Mouse (Mus musculus) brown adipose tissue, adult 24 weeks (tissue): ENCODE data around the gene Olfr288. TPM values are rescaled to one million over a fixed set of nuclear protein-coding genes. Genes with fewer than 3 reads are reported as not detected.

Experiments used
- H3K27ac ChIP-seq: fragments of 200-500 bp; replicated peaks from 2 replicates; pipeline ENCODE4 v1.5.1; 2012; ENCODE audit warnings: low read depth, mild to moderate bottlenecking, low read length
- H3K4me1 ChIP-seq: fragments of 200-500 bp; 2 replicates; pipeline ENCODE4 v1.6.1; 2012; ENCODE audit warnings: low read length, mixed read lengths; ENCODE audit not compliant: control insufficient read depth, insufficient read depth, insufficient read length
- H3K4me3 ChIP-seq: fragments of 200-500 bp; 2 replicates; pipeline ENCODE4 v1.5.1; 2012; ENCODE audit warnings: low read depth, mild to moderate bottlenecking, low read length, moderate library complexity; ENCODE audit not compliant: insufficient read depth
- polyA plus RNA-seq: library from polyadenylated mRNA; stranded (reverse); fragments of >200 nt; gene quantifications from 2 replicates; pipeline ENCODE4 v1.2.4, GENCODE M21; 2012; ENCODE audit not compliant: missing spikeins, insufficient read depth, insufficient read length

The Olfr288 gene
- polyA plus RNA-seq, 1 experiment = not detected

- no peaks in the 10 kb centered on the region for H3K4me1 ChIP-seq
- no peak overlapping the region for H3K27ac ChIP-seq
- H3K4me3 ChIP-seq = no peak overlapping the region
Observed at GRCm38 (mm10) chr15:98173821-98174220, 21.5 kb downstream of the Olfr288 start.

- H3K4me1 ChIP-seq = no peaks in the 10 kb centered on the region
- H3K27ac ChIP-seq = no peak overlapping the region
- H3K4me3 ChIP-seq = no peak overlapping the region
Observed at GRCm38 (mm10) chr15:98172113-98172512, 23.2 kb downstream of the Olfr288 start.

- no peak overlapping the region for H3K4me3 ChIP-seq
- no peak overlapping the region for H3K27ac ChIP-seq
- H3K4me1 ChIP-seq = no peaks in the 10 kb centered on the region
Observed at GRCm38 (mm10) chr15:98170917-98171316, 24.4 kb downstream of the Olfr288 start.

- H3K4me3 ChIP-seq = no peak overlapping the region
- no peak overlapping the region for H3K27ac ChIP-seq
Observed at GRCm38 (mm10) chr15:98170365-98170764, 25.0 kb downstream of the Olfr288 start.

GRCm38 (mm10) chr15:98168622-98169004 is 26.7 kb downstream of the Olfr288 start:
- no peak overlapping the region for H3K4me3 ChIP-seq

More at GRCm38 (mm10) chr15:98170365-98170764, 25.0 kb downstream of the Olfr288 start:
- H3K4me1 ChIP-seq = no peaks in the 10 kb centered on the region

GRCm38 (mm10) chr15:98167645-98168621 is 27.4 kb downstream of the Olfr288 start:
- Histone ChIP-seq H3K27ac (no peak overlapping the region), H3K4me3 (peak overlapping the region; percentile 24), H3K4me1 (no peaks in the 10 kb centered on the region)

More at GRCm38 (mm10) chr15:98168622-98169004, 26.7 kb downstream of the Olfr288 start:
- H3K27ac ChIP-seq = no peak overlapping the region
- no peaks in the 10 kb centered on the region for H3K4me1 ChIP-seq

GRCm38 (mm10) chr15:98166963-98167644 is 28.2 kb downstream of the Olfr288 start, which contains the start of gene Ccdc184:
Gene Ccdc184 (plus strand): TSS chr15:98167158.
- H3K27ac ChIP-seq = no peak within 1 kb of the TSS
- peak within 1 kb of the TSS; percentile 24 for H3K4me3 ChIP-seq

GRCm38 (mm10) chr15:98165525-98165924 is 29.8 kb downstream of the Olfr288 start, which contains the start of gene Asb8:
Gene Asb8 (minus strand): TSS chr15:98165625.
- no peaks in the 10 kb centered on the region for H3K4me1 ChIP-seq
- H3K4me3 ChIP-seq = no peak within 1 kb of the TSS

More at GRCm38 (mm10) chr15:98166963-98167644, 28.2 kb downstream of the Olfr288 start, which contains the start of gene Ccdc184:
- H3K4me1 ChIP-seq = no peaks in the 10 kb centered on the region

GRCm38 (mm10) chr15:98162561-98162960 is 32.8 kb downstream of the Olfr288 start:
- Histone ChIP-seq H3K27ac (no peak overlapping the region), H3K4me1 (no peaks in the 10 kb centered on the region), H3K4me3 (no peak overlapping the region)

More at GRCm38 (mm10) chr15:98165525-98165924, 29.8 kb downstream of the Olfr288 start, which contains the start of gene Asb8:
- H3K27ac ChIP-seq = no peak within 1 kb of the TSS

GRCm38 (mm10) chr15:98161026-98161805 is 34.1 kb downstream of the Olfr288 start:
- H3K4me3 ChIP-seq = no peak overlapping the region
- H3K27ac ChIP-seq = no peak overlapping the region
- no peaks in the 10 kb centered on the region for H3K4me1 ChIP-seq

- Histone ChIP-seq H3K27ac (no peak overlapping the region), H3K4me3 (no peak overlapping the region), H3K4me1 (no peaks in the 10 kb centered on the region)
Observed at GRCm38 (mm10) chr15:98157253-98157652, 38.1 kb downstream of the Olfr288 start.

GRCm38 (mm10) chr15:98155944-98156343 is 39.4 kb downstream of the Olfr288 start:
- Histone ChIP-seq H3K4me3 (no peak overlapping the region), H3K4me1 (no peaks in the 10 kb centered on the region), H3K27ac (no peak overlapping the region)

- Histone ChIP-seq H3K4me1 (no peaks in the 10 kb centered on the region), H3K27ac (no peak overlapping the region), H3K4me3 (no peak overlapping the region)
Observed at GRCm38 (mm10) chr15:98155272-98155671, 40.1 kb downstream of the Olfr288 start.

- Histone ChIP-seq H3K4me1 (no peaks in the 10 kb centered on the region), H3K4me3 (no peak overlapping the region), H3K27ac (no peak overlapping the region)
Observed at GRCm38 (mm10) chr15:98154631-98155030, 40.7 kb downstream of the Olfr288 start.
